Mouse (Mus musculus) WW6 (cell line): ENCODE results near the gene F2rl3.

Experiments used
- DNase-seq: peaks from one replicate; pipeline ENCODE4 v3.0.0-alpha.2; 2013; ENCODE audit warnings: low read depth, low spot score

Gene F2rl3

GRCm38 (mm10) chr8:72765696-72766095, 4.0 kb downstream of the F2rl3 start:
- DNase-seq: peak; percentile 34

GRCm38 (mm10) chr8:72766777-72767176, 5.1 kb downstream of the F2rl3 start:
- DNase-seq: no peak

DNA sequence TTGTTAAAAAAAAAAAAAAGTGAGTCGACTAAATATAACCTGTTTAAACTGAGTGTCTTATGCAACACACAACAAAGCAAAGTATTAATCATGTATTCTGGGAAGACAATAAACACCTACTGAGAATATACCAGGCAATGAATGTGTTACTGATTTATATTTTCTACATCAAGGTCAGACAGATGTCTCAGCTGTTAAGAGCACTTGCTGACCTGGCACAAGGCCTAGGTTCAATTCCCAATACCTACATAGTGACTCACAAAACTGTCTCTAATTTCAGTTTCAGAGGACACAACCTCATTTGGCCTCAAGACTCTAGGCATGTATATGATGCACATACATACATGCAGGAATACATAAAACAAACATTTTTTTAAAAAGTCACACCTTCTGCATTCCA, 16.1 kb downstream of the F2rl3 start:
- no peak for DNase-seq

- no peak for DNase-seq
Measured at GRCm38 (mm10) chr8:72780644-72781043, 19.0 kb downstream of the F2rl3 start.

DNA sequence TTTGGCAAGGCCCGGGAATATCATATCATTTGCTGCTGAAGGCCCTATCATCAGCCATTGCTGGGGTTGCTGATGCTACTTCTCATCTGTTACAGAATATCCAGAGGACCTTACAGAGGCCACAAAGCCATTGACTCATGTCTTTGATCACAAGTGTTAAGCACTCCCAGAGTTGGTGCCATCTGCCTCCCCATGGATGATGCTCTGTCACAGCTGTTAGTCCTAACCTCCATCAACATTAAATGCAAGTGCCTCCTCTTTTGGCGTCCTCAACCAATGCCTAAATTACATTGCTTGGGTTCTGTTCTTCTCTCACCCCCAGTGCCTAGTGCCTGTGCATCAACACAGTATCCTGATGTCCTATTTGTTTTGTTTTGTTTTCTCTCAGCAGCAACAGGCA, 39.9 kb downstream of the F2rl3 start:
- no peak for DNase-seq

- no peak for DNase-seq
Measured at GRCm38 (mm10) chr8:72812690-72813089, 51.0 kb downstream of the F2rl3 start.
